Mouse (Mus musculus): ENCODE data around the gene Snx22. TPM values are rescaled to one million over a fixed set of nuclear protein-coding genes. Genes with fewer than 3 reads are reported as not detected.

Snx22 gene
- polyA plus RNA-seq, 1 experiment from 2014 or later = 2.4 TPM

- Histone ChIP-seq H3K27ac (no peak overlapping the region), H3K36me3 (peaks cover 45% of the 10 kb centered on the region), H3K4me3 (no peak overlapping the region), H3K27me3 (ENCODE audit: low read depth, poor library complexity, severe bottlenecking) (no peaks in the 10 kb centered on the region), H3K4me1 (no peaks in the 10 kb centered on the region), H3K9me3 (replicated peaks) (no peaks in the 10 kb centered on the region)
- 90% methylated on average over 3 of the region's 3 CpGs for WGBS
- no peak for DNase-seq (ENCODE audit: low spot score)
These were observed 28.7 kb downstream of the Snx22 start for GRCm38 (mm10) chr9:66040801-66041200.

DNA sequence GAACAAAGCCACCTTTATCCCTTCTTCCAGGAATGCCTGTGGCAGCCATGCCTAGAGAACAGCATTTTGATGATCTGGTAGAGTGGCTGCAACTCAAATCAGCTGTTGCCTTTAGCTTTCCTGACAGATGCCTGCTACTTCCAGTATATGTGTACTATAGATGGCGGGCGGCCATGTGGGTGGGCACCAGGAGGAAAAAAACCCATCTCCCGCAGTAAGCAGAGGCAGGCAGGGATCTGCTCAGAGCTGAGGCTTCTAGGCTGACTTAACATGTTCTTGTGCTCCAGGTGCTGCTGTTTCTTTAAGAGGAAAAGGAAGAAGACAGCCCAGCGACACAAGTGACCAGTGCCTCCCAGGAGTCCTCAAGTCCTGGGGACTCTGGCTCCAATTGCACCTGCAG is 30.2 kb downstream of the Snx22 start:
- 89% methylated on average over 4 of the region's 4 CpGs for WGBS
- no peak overlapping the region for H3K4me3 ChIP-seq
- H3K36me3 ChIP-seq = peaks cover 49% of the 10 kb centered on the region
- DNase-seq (ENCODE audit: low spot score) = no peak
- no peak overlapping the region for H3K27ac ChIP-seq
- H3K4me1 ChIP-seq = no peaks in the 10 kb centered on the region
- H3K27me3 ChIP-seq (ENCODE audit: low read depth, poor library complexity, severe bottlenecking) = no peaks in the 10 kb centered on the region
- H3K9me3 ChIP-seq (replicated peaks) = no peaks in the 10 kb centered on the region

GRCm38 (mm10) chr9:66038581-66038980 is 30.9 kb downstream of the Snx22 start:
- Histone ChIP-seq H3K9me3 (replicated peaks) (no peaks in the 10 kb centered on the region), H3K36me3 (peaks cover 49% of the 10 kb centered on the region), H3K27me3 (ENCODE audit: low read depth, poor library complexity, severe bottlenecking) (no peaks in the 10 kb centered on the region), H3K4me1 (no peaks in the 10 kb centered on the region), H3K27ac (no peak overlapping the region), H3K4me3 (no peak overlapping the region)
- no peak for DNase-seq (ENCODE audit: low spot score)
- 94% methylated on average over 4 of the region's 4 CpGs for WGBS

DNA sequence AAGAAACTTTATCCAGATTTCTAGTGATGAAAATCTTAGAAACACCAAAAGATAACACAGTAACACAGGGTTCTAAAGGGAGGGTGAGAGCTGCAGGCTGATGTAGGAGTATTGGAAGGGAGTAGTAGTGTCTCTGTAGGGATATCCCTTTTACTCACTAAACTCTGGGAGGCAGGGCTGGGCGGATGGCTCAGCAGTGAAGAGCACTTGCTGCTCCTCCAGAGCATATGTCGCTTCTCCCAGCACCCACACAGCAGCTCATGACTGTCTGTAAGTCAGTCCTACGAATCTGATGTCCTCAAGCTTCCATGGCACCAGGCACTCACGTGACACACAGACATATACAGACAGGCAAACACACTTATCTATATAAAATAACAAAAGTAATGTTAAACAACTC is 31.4 kb downstream of the Snx22 start:
- peaks cover 51% of the 10 kb centered on the region for H3K36me3 ChIP-seq
- no peak for DNase-seq (ENCODE audit: low spot score)

GRCm38 (mm10) chr9:66020601-66021000 is 48.9 kb downstream of the Snx22 start:
- Histone ChIP-seq H3K27me3 (ENCODE audit: low read depth, poor library complexity, severe bottlenecking) (no peaks in the 10 kb centered on the region), H3K4me3 (no peak overlapping the region), H3K36me3 (peaks cover 32% of the 10 kb centered on the region), H3K27ac (no peak overlapping the region), H3K4me1 (no peaks in the 10 kb centered on the region), H3K9me3 (replicated peaks) (no peaks in the 10 kb centered on the region)
- DNase-seq (ENCODE audit: low spot score) = no peak

More for the DNA sequence above, 31.4 kb downstream of the Snx22 start:
- no peak overlapping the region for H3K4me3 ChIP-seq
- no peak overlapping the region for H3K27ac ChIP-seq
- H3K27me3 ChIP-seq (ENCODE audit: low read depth, poor library complexity, severe bottlenecking) = no peaks in the 10 kb centered on the region
- H3K4me1 ChIP-seq = no peaks in the 10 kb centered on the region
- H3K9me3 ChIP-seq (replicated peaks) = no peaks in the 10 kb centered on the region
- 93% methylated on average over 4 of the region's 4 CpGs for WGBS

Other genes starting within 250 kb of the Snx22 start
- gene Zfp609, start 242.2 kb downstream of the Snx22 start, polyA plus RNA-seq (2016; fragmentation: Nextera tagmentation; extraction: Ambion mirVana) = 7.5 and 7.6 TPM in 2 replicates
- gene Pclaf, start 179.5 kb downstream of the Snx22 start, polyA plus RNA-seq (2016; fragmentation: Nextera tagmentation; extraction: Ambion mirVana) = 338 and 354 TPM in 2 replicates
- gene Trip4, start 160.9 kb downstream of the Snx22 start, polyA plus RNA-seq (2016; fragmentation: Nextera tagmentation; extraction: Ambion mirVana) = 29.8 and 32.5 TPM in 2 replicates
- 11.8 and 15.4 TPM in 2 replicates for gene Csnk1g1, start 160.8 kb downstream of the Snx22 start, polyA plus RNA-seq (2016; fragmentation: Nextera tagmentation; extraction: Ambion mirVana)
- gene Ppib, start 9.5 kb downstream of the Snx22 start, polyA plus RNA-seq (2016; fragmentation: Nextera tagmentation; extraction: Ambion mirVana) = 501 and 523 TPM in 2 replicates
- gene Snx1, start 56.9 kb upstream of the Snx22 start, polyA plus RNA-seq (2016; fragmentation: Nextera tagmentation; extraction: Ambion mirVana) = 122 and 126 TPM in 2 replicates
- gene Ciao2a, start 56.9 kb upstream of the Snx22 start, polyA plus RNA-seq (2016; fragmentation: Nextera tagmentation; extraction: Ambion mirVana) = 166 and 171 TPM in 2 replicates
- 2.9 and 3.6 TPM in 2 replicates for gene Dapk2, start 88.5 kb upstream of the Snx22 start, polyA plus RNA-seq (2016; fragmentation: Nextera tagmentation; extraction: Ambion mirVana)